Mouse (Mus musculus) cerebellum, adult 18-20 months (tissue): ENCODE data around the gene Lzts2.

Source experiments
- DNase-seq, 2 experiments: peaks; one replicate each; pipeline ENCODE4 v3.0.0; 2021

The Lzts2 gene

DNA sequence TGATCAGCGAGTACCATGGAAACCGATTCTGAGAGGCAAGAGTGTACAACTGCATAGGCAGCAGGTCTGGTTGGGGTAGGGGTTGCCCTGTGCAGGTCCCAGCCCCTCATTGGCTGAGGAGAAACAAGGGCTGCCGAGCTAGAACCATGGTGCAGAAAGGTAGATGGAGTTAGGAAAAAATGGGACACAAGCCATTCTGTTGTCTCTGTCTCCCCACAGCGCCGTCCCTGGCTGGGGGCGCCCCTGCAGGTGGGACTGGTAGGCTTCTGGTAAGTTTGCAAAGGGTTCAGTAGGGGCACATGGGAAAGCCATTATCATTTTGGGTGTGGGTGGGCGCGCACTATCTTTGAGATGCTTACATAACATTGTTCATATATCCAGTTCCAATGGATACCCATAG, 39.2 kb downstream of the Lzts2 start:
- no peak for DNase-seq

DNA sequence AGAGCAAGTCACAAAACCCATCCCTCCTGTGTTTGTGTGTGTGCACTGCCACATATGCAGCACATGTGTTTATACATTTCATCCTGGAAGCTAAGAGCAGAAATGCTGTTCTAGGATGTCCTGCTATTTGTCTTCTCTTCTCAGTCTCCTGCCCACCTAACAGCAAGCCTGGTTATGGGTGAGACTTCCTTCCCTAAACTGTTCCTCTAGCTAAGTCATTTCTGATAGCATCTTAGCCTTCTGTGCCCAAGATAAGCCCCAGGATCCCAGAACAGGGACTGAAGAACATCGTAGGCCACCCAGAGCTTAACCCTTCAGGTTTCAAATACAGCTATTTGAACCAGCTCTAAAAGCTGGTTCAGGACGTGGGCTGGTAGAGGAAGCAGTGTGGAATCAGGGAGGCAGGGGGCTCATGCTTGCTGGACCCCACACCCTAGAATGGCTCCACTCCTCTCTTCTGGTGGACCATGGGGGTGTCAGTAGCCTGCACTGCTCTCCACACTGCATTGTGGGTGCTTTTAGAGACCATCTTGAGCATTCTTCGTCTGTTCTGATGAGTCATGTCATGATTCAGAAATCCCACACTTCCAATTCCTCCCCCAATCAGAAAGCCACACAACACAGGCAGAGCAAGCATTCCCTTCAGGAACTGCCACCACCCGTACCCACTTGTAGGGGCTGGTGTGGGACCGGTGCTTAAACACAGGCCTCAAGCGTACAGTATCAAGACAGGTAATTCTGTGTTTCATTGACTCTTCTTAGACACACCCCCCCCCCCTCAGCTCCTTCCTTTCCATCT, 40.9 kb downstream of the Lzts2 start:
- DNase-seq, result no peak

DNA sequence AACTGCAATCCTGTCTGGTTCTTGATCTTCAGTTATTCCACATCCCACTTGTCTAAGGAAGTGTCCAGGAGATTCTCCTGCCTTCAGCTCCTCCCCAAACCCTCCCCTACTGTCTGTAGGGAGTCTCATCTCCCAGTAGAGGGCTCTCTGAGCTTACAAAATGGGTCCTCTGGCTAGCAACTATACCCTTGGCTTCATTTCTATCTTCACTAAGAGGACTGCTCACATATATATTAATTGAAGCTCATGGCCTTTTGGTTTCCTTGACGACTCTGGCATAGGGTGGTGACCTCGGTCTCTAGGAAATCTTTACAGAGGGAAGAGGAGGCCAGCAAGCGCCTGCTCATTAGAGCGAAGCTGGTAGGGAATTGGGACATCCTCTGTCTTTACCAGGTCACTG, 42.1 kb downstream of the Lzts2 start:
- peak in 1 of 2 experiments; percentile 48 for DNase-seq

DNA sequence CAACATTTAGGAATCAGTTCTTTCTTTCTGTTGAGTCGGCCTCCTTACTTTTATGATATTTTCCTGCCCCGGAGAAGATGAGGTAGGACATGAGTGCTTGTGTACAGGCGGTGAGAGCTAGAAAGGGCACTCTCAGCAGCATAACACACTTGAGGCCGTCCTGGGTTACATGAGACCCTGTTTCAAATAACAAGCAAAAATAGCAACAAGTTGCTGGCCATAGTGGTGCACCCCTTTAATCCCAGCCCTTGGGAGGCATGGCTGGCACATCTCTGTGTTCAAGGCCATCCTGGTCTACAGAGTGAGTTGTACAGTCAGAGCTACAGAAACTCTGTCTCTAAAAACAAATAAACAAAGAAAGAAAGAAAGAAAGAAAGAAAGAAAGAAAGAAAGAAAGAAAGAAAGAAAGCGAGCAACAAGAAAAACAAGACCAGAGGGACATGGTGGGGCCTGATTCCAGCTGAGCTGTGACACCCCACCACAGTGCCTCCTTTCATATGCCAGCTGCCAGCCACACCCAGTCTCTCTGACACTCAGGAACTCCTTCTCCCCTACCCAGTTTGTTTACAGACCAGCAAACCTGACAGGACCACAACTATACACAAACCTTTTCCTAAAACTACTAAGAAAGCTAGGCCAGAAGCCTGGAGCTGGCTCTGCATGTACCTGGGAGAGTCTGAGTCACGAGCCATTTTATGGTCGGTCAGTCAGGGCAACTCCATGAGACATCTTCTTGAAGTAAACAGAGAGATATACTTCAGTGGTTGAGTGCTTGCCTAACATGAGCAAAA, 42.9 kb downstream of the Lzts2 start:
- no peak for DNase-seq

DNA sequence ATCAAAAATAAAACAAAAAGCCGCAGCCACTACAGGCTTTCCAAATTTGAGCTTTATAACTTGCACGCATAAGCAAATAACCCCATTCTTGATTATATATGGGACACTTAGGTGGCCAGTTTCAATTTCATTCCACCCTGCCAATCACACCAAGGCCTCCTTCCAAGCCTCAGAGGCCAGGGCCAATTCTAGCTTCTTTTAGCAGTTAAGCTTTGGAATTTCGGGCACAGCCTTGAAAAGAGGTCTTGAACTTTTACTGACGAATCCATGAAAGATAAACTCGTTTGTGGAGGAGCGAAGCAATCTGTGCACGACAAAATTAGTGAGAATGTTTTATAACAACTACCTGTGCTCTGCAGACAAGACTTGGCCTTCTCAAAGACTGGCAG, 43.5 kb downstream of the Lzts2 start:
- no peak for DNase-seq

DNA sequence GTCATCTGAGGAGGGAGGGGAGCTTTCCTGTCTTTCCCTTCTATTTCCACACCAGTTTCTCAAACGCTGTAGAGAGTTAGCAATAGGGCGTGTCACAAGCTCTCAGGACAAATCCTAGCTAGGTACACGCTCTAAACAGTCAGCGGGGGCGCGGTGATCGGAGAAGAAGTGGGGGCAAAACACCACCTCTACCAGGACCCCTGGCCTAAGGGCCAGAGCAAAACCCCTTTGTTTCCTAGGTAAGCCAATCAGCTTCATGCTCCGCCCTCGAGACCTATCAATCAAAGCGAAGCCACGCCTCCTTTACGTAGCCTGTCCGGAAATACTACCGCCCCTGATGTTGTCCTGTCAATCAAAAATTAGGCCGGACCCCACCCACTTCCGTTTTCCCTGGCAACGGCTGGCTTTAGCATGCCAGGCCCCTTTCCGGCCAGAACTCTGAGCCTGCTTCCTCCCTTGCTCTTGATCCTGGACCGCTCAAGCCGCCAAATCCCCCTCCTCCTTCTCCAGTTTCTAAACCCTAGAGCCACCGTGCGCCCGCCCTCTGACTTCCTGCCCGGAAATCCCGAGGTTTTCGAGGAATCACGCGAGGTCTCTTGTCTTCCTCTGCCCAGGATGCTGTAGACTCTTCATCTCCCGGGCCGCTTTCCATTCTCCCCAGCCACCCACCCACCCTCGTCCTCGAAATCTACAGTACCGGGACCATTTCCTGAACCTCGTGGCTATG, 44.1 kb downstream of the Lzts2 start:
- peak; percentile 90 to 95 for DNase-seq

DNA sequence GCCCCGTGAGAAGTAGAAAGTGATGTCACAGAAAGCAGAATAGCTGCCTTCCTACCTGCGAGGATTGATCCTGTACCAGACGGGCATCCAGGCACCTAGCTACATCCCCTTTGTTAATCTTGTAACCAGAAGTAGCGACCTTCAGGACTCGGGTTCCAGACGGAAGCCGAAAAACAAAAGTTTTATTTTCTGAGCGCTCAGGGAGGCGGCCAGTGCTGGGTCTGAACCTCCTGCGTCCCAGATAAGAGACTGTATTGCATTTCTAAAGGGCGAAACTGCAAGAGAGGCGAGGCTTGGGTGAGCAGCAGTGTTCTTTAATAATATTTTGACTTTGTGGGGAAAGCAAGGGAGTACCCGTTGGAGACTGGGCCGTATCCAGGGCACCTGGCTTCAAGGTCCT, 44.6 kb downstream of the Lzts2 start:
- no peak for DNase-seq

DNA sequence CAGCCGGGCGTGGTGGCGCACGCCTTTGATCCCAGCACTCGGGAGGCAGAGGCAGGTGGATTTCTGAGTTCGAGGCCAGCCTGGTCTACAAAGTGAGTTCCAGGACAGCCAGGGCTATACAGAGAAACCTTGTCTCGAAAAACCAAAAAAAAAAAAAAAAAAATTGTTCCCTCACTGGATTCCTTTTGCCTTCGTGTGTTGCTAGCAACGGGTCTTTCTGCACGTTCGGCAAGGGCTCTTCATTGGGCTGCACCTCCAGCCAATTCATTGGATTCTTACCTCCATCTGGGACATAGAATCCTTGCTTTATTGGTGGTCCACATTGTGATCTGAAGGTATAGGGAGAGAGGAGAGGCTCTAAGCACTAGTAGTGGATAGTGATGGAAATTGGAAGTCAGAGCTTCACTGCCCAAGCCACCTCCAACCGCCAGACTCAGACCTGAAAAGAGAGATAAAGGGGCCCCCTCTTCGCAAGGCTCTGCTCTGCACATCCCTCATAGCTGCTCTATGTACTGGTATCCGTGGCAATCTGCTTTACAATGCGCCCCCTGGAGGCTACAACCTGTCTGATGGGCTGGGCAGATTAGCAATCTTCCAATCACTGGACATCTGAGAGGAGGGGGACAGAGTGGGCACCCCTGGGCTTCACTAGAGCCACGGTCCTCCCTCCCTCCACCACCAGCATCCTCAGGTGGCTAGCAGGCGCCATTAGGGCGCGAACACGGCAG, 49.5 kb downstream of the Lzts2 start:
- peak; percentile 73 to 76 for DNase-seq

DNA sequence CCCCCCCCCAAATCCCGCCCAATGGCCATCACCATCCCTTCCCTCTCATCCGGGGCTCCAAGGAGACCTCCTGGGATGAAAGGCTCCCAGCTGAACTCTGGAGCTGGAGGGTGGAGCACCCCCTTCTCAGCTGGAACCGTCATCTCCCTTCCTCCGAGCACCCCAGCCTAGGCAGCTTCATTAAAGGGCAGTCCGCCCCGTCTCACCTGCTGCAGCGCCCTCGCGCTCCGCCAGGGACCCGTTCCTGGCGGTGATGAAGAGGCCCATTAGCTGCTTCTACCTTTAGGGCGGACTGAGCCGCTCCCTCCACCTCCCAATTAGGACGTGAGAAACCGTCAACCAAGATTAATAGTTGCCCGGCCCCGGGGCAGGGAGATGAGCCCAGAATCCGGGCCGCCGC, 51.0 kb downstream of the Lzts2 start:
- no peak for DNase-seq

DNA sequence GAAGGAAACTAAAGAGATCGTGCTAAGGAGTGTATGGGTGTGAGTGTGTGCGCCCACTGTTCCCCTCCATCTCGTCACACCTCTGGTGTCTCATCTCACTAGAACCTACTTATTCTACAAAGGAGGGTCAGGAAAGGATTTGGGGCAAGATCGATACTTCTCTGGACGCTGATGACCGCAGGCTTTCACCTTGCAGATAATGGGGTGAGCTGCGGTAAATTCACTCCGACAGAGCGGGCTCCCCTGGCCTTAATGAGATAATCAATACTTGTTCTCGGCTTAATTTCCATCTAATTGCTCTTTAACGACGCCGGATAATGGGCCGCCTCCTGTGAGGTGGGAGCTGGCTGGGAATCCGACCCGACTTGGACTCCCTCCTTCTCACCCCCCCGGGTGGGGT, 53.0 kb downstream of the Lzts2 start:
- no peak for DNase-seq

DNA sequence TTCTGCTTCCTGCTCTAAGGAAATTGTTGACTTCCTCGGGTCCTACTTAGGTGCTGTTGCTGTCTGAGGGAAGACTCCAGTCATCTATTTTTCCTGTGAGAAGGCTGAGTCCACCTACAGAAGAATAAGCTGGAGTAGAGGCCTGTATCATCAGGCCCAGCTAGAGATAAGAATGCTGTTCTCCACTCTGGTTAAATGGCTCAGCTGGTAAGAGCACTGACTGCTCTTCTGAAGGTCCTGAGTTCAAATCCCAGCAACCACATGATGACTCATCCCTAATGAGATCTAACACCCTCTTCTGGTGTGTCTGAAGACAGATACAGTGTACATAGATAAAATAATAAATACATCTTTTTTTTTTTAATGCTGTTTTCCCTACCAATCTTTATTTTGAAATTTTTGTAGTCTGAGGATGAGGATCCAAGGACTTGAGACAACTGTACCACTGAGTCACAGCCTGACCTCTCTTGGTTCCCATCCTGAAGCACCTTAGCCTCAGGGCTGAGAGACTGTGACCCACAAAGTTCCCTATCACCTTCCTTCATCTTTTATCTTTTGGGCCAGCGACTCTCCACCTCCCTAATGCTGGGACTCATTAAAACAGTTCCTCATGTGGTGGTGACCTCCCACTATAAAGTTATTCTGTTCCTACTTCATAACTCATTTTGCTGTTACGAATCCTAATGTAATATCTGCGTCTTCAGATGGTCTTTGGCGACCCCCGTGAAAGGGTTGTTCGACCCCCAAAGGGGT, 53.7 kb downstream of the Lzts2 start:
- no peak for DNase-seq

DNA sequence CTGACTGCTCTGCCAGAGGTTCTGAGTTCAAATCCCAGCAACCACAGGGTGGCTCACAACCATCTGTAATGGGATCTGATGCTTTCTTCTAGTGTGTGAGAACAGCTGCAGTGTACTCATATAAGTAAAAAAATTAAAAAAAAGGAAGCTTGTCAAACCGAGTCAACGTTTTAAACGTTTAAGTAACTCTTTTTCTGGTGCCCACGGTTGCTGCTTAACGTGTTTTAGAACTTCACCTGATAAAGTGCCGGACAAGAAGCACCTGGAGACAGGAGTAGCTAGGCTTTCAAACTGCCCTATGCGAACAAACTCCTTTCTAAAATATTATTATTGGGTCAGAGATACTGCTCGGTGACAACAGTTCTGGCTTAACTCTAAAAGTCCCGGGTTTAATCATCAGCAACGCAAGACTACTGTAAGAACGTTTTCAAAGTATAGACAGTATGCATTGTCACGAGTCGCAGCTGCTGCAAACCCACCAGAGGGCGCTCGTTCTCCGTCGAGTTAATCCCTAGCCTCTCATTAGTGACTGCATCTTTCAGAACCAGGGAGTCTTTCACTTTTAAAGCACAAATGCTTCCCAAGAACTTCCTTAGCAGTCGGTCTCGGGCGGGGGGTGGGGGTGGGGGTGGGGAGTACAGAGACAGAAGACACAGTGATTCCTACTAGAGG, 59.8 kb downstream of the Lzts2 start:
- DNase-seq, result peak; percentile 83 to 92

DNA sequence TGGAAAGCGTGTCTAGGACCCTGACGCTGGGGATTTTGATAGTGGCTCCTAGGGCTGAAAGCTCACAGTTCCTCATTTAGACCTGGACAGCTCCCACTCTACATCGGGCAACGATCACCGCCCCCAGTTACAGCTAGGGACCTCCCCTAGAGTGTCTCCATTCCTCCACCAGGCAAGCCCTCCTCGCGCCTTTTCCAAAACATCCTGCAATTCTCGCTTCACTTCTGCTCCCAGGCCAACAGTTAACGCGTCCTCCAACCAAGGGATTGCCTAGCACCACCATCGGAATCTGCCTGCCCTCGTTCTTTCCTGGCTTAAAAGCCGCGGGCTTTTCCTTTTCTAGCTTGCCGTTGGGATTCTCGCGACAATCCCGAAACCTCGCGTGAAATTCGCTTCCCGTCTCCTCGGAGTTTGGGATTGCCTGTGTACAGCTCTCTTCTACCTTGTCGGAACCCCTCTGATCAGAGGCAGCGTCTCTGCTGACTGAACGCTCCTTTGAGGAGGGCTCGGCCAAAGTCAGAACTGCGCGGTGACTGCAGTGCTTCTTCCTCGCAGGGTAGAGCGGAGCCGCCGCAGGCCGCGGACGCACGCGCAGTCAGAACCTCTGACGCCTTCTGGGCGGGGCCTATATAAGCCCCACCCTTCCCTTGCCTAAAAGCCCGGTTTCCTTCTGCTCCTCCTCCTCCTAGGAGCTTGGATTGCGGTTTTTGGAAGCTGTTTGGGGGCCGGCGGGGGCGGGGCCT, 60.5 kb downstream of the Lzts2 start, which contains the start of gene Kazald1:
Gene Kazald1, plus strand, starts transcription at position 662 of the 743 bp plus-strand sequence.
- DNase-seq, result peak; percentile 95 to 98

DNA sequence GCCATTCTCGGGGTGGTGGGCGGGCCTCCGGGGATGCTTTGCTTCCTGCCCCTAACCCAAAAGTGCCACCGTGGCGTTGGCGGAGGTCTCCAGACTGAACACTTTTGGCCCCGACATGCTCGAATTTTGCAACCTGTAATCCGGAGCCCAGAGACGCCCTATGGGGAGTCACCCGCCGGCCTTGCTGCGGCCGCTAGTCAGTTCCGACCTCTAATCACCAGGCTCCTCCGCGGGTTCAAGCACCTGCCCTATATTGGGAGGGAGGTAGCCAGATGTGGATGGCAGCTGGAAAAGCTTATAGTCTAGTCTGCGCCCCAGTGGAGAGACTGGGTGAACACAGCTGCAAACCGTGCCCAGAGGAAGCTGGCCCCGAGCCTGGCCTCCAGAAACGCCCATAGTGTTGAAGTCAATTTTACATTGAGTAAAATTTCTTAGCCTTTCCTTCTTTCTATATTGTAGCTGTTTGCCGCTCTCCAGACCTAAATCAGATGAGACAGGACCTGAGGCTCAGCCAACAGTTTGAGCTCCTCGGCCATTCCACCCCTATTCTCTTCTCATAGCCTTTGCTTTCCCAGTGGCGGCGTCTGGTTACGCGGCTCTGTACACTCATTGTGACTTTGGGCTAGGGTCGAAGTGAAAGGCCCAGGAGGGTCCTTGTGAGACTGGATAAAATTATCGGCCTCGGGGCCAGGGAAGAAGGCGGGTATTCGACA, 61.3 kb downstream of the Lzts2 start:
- DNase-seq, result peak in 1 of 2 experiments; percentile 44

DNA sequence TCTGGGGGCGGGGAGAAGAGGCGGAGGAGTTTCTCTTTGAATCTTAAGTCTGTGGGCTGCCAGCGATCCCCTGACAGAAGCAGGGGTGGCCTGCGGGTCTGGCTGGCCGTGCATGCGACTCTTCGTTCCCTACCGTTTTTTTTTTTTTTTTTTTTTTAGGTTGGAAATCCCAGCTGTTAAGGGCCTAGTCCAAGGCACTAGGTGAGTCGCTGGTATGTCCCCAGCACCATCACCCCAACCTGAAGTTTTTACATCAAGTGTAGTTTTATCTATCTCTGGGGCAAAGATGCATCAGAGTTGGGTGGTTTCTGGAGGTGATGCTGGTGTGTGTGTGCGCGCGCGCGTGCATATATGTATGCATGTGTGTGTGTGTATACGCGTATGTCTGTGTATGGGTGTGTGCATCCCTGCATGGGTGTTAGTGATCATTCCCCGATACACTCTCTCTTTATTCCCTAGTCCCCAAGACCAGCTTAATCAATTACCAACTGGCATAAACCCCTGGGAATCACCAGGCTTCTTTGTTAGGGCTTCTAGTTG, 61.9 kb downstream of the Lzts2 start:
- DNase-seq, result no peak
